Mouse (Mus musculus) embryonic facial prominence, embryonic 10.5 days (tissue): ENCODE data around the gene Me1. TPM values are rescaled to one million over a fixed set of nuclear protein-coding genes. Genes with fewer than 3 reads are reported as not detected.
A peak's percentile ranks its signal among the peaks of the same experiment; 100 is the strongest.

Source experiments
- DNase-seq: peaks from one replicate; pipeline ENCODE4 v3.0.0-alpha.2; 2017; ENCODE audit warnings: low spot score
- H3K27ac ChIP-seq: fragments of 300-500 bp; sonication (generic); replicated peaks from 2 replicates; pipeline ENCODE4 v1.5.1; 2016; ENCODE audit warnings: mild to moderate bottlenecking
- H3K27me3 ChIP-seq: fragments of 300-500 bp; sonication (generic); replicated peaks from 2 replicates; pipeline ENCODE4 v1.6.1; 2016; ENCODE audit warnings: low read depth, mild to moderate bottlenecking; ENCODE audit not compliant: poor library complexity, severe bottlenecking
- H3K36me3 ChIP-seq: fragments of 300-500 bp; sonication (generic); replicated peaks from 2 replicates; pipeline ENCODE4 v1.6.1; 2016; ENCODE audit warnings: mild to moderate bottlenecking, moderate library complexity
- H3K4me1 ChIP-seq: fragments of 300-500 bp; sonication (generic); 2 replicates; pipeline ENCODE4 v1.6.1; 2016
- H3K4me3 ChIP-seq: fragments of 300-500 bp; sonication (generic); 2 replicates; pipeline ENCODE4 v1.5.1; 2016; ENCODE audit warnings: mild to moderate bottlenecking, moderate library complexity
- H3K9me3 ChIP-seq: fragments of 300-500 bp; sonication (generic); 2 replicates; pipeline ENCODE4 v1.6.1; 2016; ENCODE audit warnings: mild to moderate bottlenecking
- WGBS: fragments of 180-500 bp; shearing (Covaris S2); methylation state at CpG from one replicate; pipeline ENCODE4 v1.1.7; 2016; 5-methylcytosine and 5-hydroxymethylcytosine counted together
- polyA plus RNA-seq: library from polyadenylated mRNA; unstranded; fragments of >200 nt; fragmentation: Nextera tagmentation; extraction: Ambion mirVana; gene quantifications from 2 replicates; pipeline ENCODE4 v1.2.1, GENCODE M21; 2016

The Me1 gene
- polyA plus RNA-seq = 10.1 and 12.0 TPM in 2 replicates

- peak; percentile 73 for DNase-seq
- peaks cover 9% of the 10 kb centered on the region for H3K4me1 ChIP-seq
- H3K36me3 ChIP-seq = no peaks in the 10 kb centered on the region
- peak within 1 kb of the TSS; percentile 88 for H3K27ac ChIP-seq
- peak within 1 kb of the TSS; percentile 85 for H3K4me3 ChIP-seq
- H3K27me3 ChIP-seq = peaks cover 14% of the 10 kb centered on the region; the same call in 1 of the 2 replicates
- under 1% methylated on average over 46 of the region's 46 CpGs for WGBS
- H3K9me3 ChIP-seq = no peaks in the 10 kb centered on the region
These were observed at the start of gene Me1 for GRCm38 (mm10) chr9:86695818-86696261. Gene Me1 (minus strand): TSS chr9:86695953.

GRCm38 (mm10) chr9:86744041-86744440 is 48.3 kb upstream of the Me1 start:
- Histone ChIP-seq H3K27ac (no peak overlapping the region), H3K27me3 (peaks cover 33% of the 10 kb centered on the region), H3K4me3 (peak overlapping the region; percentile 55), H3K36me3 (no peaks in the 10 kb centered on the region), H3K9me3 (no peaks in the 10 kb centered on the region), H3K4me1 (peaks cover 15% of the 10 kb centered on the region)
- DNase-seq = no peak
- WGBS = 37% methylated on average over 5 of the region's 5 CpGs

- Histone ChIP-seq H3K27ac (peak within 1 kb of the TSS; percentile 59), H3K9me3 (no peaks in the 10 kb centered on the region), H3K27me3 (peaks cover 33% of the 10 kb centered on the region), H3K4me3 (peak within 1 kb of the TSS; percentile 55), H3K36me3 (no peaks in the 10 kb centered on the region), H3K4me1 (peaks cover 15% of the 10 kb centered on the region)
- DNase-seq = peak; percentile 75
- WGBS = 4% methylated on average over 19 of the region's 19 CpGs
These were observed 47.5 kb upstream of the Me1 start, which contains the start of gene Prss35 for GRCm38 (mm10) chr9:86742959-86743911. Gene Prss35 (plus strand): TSS chr9:86743649.

- WGBS = 34% methylated on average over 3 of the region's 3 CpGs
- Histone ChIP-seq H3K27ac (no peak overlapping the region), H3K9me3 (no peaks in the 10 kb centered on the region), H3K27me3 (peaks cover 24% of the 10 kb centered on the region), H3K36me3 (no peaks in the 10 kb centered on the region), H3K4me1 (peaks cover 15% of the 10 kb centered on the region), H3K4me3 (no peak overlapping the region)
- DNase-seq = no peak
These were observed 44.2 kb upstream of the Me1 start for GRCm38 (mm10) chr9:86739971-86740370.

DNA sequence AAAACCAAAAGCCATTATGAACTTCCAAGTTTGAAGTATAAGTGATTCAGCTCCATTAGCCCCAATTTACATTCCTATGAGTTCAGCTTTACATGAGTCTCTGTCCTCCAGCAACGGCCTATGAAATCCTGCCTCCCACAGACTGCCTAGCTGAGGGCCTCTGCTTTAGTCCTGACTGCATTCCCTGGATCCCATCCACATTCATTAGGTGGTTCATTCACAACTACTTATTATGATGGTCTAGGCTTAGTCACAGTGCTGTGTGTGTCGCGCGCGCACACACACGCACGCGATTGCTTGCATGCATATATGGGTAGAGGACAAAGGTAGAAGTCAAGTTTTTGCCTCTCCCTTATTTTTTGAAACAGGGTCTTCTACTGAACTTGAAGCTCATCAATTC is 43.0 kb upstream of the Me1 start:
- 97% methylated on average over 8 of the region's 8 CpGs for WGBS
- H3K36me3 ChIP-seq = no peaks in the 10 kb centered on the region
- DNase-seq = no peak

GRCm38 (mm10) chr9:86738067-86738466 is 42.3 kb upstream of the Me1 start:
- Histone ChIP-seq H3K9me3 (no peaks in the 10 kb centered on the region), H3K4me3 (no peak overlapping the region), H3K27me3 (peaks cover 11% of the 10 kb centered on the region; the same call in 1 of the 2 replicates), H3K36me3 (no peaks in the 10 kb centered on the region), H3K27ac (no peak overlapping the region), H3K4me1 (peaks cover 5% of the 10 kb centered on the region)
- WGBS = 80% methylated on average over 1 of the region's 1 CpGs
- no peak for DNase-seq

More for the DNA sequence above, 43.0 kb upstream of the Me1 start:
- H3K4me3 ChIP-seq = no peak overlapping the region
- no peak overlapping the region for H3K27ac ChIP-seq
- no peaks in the 10 kb centered on the region for H3K9me3 ChIP-seq
- peaks cover 13% of the 10 kb centered on the region for H3K27me3 ChIP-seq
- H3K4me1 ChIP-seq = peaks cover 12% of the 10 kb centered on the region

GRCm38 (mm10) chr9:86736991-86737390 is 41.2 kb upstream of the Me1 start:
- Histone ChIP-seq H3K36me3 (no peaks in the 10 kb centered on the region), H3K9me3 (no peaks in the 10 kb centered on the region), H3K27me3 (0 out of 2 replicates have a peak, but pooled peaks cover 3% of the 10 kb centered on the region), H3K27ac (no peak overlapping the region), H3K4me3 (no peak overlapping the region), H3K4me1 (no peaks in the 10 kb centered on the region)
- peak; percentile 15 for DNase-seq
- 95% methylated on average over 4 of the region's 4 CpGs for WGBS

DNA sequence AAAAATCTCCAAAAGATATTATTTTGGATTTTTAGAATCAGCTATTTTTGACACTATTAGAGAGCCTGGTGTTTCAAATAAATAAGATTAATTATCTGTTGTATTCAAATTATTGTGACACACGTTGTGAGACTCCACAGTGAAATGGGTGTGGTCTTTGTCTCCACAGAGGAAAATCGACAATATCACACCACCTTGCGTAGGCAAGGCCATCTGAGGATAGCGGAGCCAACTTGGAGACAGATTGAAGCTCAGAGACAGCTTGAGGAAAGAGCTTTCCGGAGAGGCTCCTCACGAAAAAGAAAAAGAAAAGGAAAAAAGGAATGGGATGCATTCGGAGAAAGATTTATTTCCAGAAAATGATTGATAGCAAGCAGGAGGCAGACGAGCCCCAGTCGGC is 39.0 kb upstream of the Me1 start:
- Histone ChIP-seq H3K36me3 (no peaks in the 10 kb centered on the region), H3K9me3 (no peaks in the 10 kb centered on the region), H3K27ac (no peak overlapping the region), H3K4me1 (no peaks in the 10 kb centered on the region), H3K4me3 (no peak overlapping the region), H3K27me3 (no peaks in the 10 kb centered on the region)
- 82% methylated on average over 9 of the region's 9 CpGs for WGBS
- DNase-seq = no peak

DNA sequence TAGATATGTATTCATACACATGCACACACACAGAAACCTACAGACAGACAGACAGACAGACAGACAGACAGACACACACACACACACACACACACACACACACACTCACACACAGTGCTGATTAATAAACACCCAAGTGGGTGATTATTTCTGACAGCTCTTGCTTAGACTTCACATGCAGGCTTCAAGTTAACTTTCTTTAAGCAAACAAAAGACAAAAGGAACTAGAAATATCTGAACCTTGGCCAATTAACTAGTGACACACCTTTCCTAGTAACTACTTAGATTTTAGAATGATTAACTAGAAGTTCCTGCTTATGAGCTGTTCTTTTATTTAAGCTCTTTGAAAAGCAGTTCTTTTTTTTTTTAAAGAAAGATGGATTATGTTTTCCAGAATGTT is 38.6 kb upstream of the Me1 start:
- Histone ChIP-seq H3K4me1 (no peaks in the 10 kb centered on the region), H3K27me3 (no peaks in the 10 kb centered on the region), H3K4me3 (no peak overlapping the region), H3K27ac (no peak overlapping the region), H3K36me3 (no peaks in the 10 kb centered on the region), H3K9me3 (no peaks in the 10 kb centered on the region)
- DNase-seq = no peak

- Histone ChIP-seq H3K36me3 (no peaks in the 10 kb centered on the region), H3K4me3 (no peak overlapping the region), H3K9me3 (no peaks in the 10 kb centered on the region), H3K27ac (no peak overlapping the region), H3K4me1 (peaks cover 9% of the 10 kb centered on the region; the same call in 1 of the 2 replicates), H3K27me3 (no peaks in the 10 kb centered on the region)
- WGBS = 88% methylated on average over 3 of the region's 3 CpGs
- no peak for DNase-seq
These were observed 34.1 kb upstream of the Me1 start for GRCm38 (mm10) chr9:86729811-86730210.

GRCm38 (mm10) chr9:86729084-86729483 is 33.3 kb upstream of the Me1 start:
- no peak for DNase-seq
- 65% methylated on average over 1 of the region's 1 CpGs for whole genome bisulfite sequencing
- Histone ChIP-seq H3K9me3 (no peaks in the 10 kb centered on the region), H3K27ac (no peak overlapping the region), H3K4me1 (peaks cover 9% of the 10 kb centered on the region; the same call in 1 of the 2 replicates), H3K4me3 (no peak overlapping the region), H3K36me3 (no peaks in the 10 kb centered on the region), H3K27me3 (no peaks in the 10 kb centered on the region)

DNA sequence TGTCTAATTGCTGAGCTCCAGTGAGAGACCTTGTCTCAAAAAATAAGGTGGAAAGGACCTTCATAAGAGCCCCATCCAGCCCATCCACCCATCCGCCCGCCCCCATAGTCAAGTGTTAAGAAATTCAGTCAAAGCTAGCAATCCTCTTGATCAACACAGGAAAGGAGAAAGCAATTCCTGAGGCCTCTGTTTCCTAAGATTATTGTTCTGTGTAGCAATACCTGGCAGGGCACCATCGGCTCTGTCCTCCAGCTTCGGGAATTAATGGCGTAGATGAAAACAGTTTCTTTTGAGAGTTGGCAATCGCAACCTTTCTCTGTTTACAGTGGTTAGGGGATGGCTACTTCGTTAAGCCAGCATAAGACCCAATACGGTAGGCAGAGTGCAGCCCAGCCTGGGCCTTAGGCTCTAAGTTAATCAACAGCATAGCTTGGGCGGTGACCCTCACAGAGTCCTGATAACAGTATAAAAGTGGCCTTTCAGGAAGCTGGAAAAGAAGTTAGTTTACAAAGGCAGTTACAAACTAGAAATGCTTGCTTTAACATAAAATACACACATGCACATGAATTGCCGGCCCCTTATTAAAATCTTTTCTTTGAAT is 32.6 kb upstream of the Me1 start:
- Histone ChIP-seq H3K36me3 (no peaks in the 10 kb centered on the region), H3K27ac (no peak overlapping the region), H3K4me3 (no peak overlapping the region), H3K9me3 (no peaks in the 10 kb centered on the region), H3K4me1 (peaks cover 9% of the 10 kb centered on the region; the same call in 1 of the 2 replicates), H3K27me3 (no peaks in the 10 kb centered on the region)
- DNase-seq = no peak
- 89% methylated on average over 10 of the region's 10 CpGs for WGBS
